Mouse (Mus musculus): ENCODE results near the gene Aftph. TPM values are rescaled to one million over a fixed set of nuclear protein-coding genes. Genes with fewer than 3 reads are reported as not detected.

Gene Aftph
- polyA plus RNA-seq, 1 experiment from 2014 or later = 32.1 TPM

- WGBS = under 1% methylated on average over 40 of the region's 56 CpGs
- H3K9me3 ChIP-seq (ENCODE audit: control insufficient read depth, low read length) = no peaks in the 10 kb centered on the region
- ATAC-seq (ENCODE audit: low FRiP score) (peak; percentile 61; the same call in 1 of the 2 replicates), DNase-seq (ENCODE audit: low spot score, missing footprints) (peak; percentile 93)
- peak overlapping the region; percentile 87 for H3K9ac ChIP-seq (ENCODE audit: low read length)
- peak overlapping the region; percentile 77 for H3K27ac ChIP-seq (ENCODE audit: low read depth, low read length)
- H3K4me2 ChIP-seq = peak overlapping the region; percentile 77
- H3K27me3 ChIP-seq (ENCODE audit: control insufficient read depth, insufficient read depth, low read length) = no peaks in the 10 kb centered on the region
- peaks cover 4% of the 10 kb centered on the region; the same call in 1 of the 2 replicates for H3K4me1 ChIP-seq (ENCODE audit: control insufficient read depth, insufficient read depth, low read length)
- peak overlapping the region; percentile 97 for H3K4me3 ChIP-seq (ENCODE audit: low read depth, low read length)
- H3K36me3 ChIP-seq (ENCODE audit: control insufficient read depth, insufficient read depth, low read length) = no peaks in the 10 kb centered on the region
These were observed 748 bp downstream of the Aftph start for GRCm38 (mm10) chr11:20740481-20741200.

- DNase-seq (ENCODE audit: low spot score, missing footprints) (no peak), ATAC-seq (ENCODE audit: low FRiP score) (no peak)
- Histone ChIP-seq H3K9ac (ENCODE audit: low read length) (no peak overlapping the region), H3K9me3 (ENCODE audit: control insufficient read depth, low read length) (no peaks in the 10 kb centered on the region), H3K36me3 (ENCODE audit: control insufficient read depth, insufficient read depth, low read length) (no peaks in the 10 kb centered on the region), H3K4me2 (no peak overlapping the region), H3K27ac (ENCODE audit: low read depth, low read length) (no peak overlapping the region), H3K4me1 (ENCODE audit: control insufficient read depth, insufficient read depth, low read length) (no peaks in the 10 kb centered on the region), H3K4me3 (ENCODE audit: low read depth, low read length) (no peak overlapping the region), H3K27me3 (ENCODE audit: control insufficient read depth, insufficient read depth, low read length) (no peaks in the 10 kb centered on the region)
- 81% methylated on average over 3 of the region's 3 CpGs for WGBS
These were observed 7.3 kb downstream of the Aftph start for GRCm38 (mm10) chr11:20734066-20734465.

DNA sequence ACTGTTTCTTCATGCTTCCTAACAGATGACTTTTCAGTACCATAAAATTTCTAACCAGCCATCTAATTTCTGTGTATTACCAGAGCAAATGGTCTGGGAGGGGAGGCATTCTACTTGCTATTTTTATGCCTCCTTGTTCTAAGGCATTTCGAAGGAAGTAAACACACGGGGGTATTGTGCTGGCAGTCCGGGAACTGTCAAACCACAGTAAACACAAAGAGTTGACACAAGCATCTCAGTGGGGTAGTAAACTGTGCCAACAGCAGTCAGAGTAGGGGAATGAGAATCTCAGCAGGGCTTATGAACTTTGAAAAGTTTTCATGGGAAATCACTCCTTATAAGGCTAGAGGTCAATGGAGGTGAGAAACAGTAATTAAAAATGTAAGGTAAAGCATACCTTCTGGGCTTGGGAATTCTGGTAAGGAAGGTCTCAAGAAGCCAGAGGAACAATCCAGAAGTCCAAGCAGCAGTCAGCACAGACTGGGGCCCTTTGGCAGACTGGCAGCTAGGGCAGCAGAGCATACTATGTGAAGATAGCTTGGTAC is 7.8 kb downstream of the Aftph start:
- ATAC-seq (ENCODE audit: low FRiP score) = no peak

GRCm38 (mm10) chr11:20729403-20729802 is 12.0 kb downstream of the Aftph start:
- 86% methylated on average over 1 of the region's 1 CpGs for WGBS
- DNase-seq (ENCODE audit: low spot score, missing footprints) (no peak), ATAC-seq (ENCODE audit: low FRiP score) (no peak)
- no peak overlapping the region for H3K27ac ChIP-seq (ENCODE audit: low read depth, low read length)
- H3K4me2 ChIP-seq = no peak overlapping the region
- no peaks in the 10 kb centered on the region for H3K9me3 ChIP-seq (ENCODE audit: control insufficient read depth, low read length)
- no peak overlapping the region for H3K9ac ChIP-seq (ENCODE audit: low read length)
- peaks cover 6% of the 10 kb centered on the region; the same call in 1 of the 2 replicates for H3K36me3 ChIP-seq (ENCODE audit: control insufficient read depth, insufficient read depth, low read length)
- H3K4me3 ChIP-seq (ENCODE audit: low read depth, low read length) = no peak overlapping the region
- H3K27me3 ChIP-seq (ENCODE audit: control insufficient read depth, insufficient read depth, low read length) = no peaks in the 10 kb centered on the region
- no peaks in the 10 kb centered on the region for H3K4me1 ChIP-seq (ENCODE audit: control insufficient read depth, insufficient read depth, low read length)

More for the DNA sequence above, 7.8 kb downstream of the Aftph start:
- H3K4me2 ChIP-seq = no peak overlapping the region
- no peak overlapping the region for H3K4me3 ChIP-seq (ENCODE audit: low read depth, low read length)
- H3K9me3 ChIP-seq (ENCODE audit: control insufficient read depth, low read length) = no peaks in the 10 kb centered on the region
- DNase-seq (ENCODE audit: low spot score, missing footprints) = no peak
- WGBS = 73% methylated on average over 3 of the region's 3 CpGs
- no peaks in the 10 kb centered on the region for H3K4me1 ChIP-seq (ENCODE audit: control insufficient read depth, insufficient read depth, low read length)
- no peak overlapping the region for H3K9ac ChIP-seq (ENCODE audit: low read length)
- no peak overlapping the region for H3K27ac ChIP-seq (ENCODE audit: low read depth, low read length)
- H3K36me3 ChIP-seq (ENCODE audit: control insufficient read depth, insufficient read depth, low read length) = no peaks in the 10 kb centered on the region
- no peaks in the 10 kb centered on the region for H3K27me3 ChIP-seq (ENCODE audit: control insufficient read depth, insufficient read depth, low read length)

DNA sequence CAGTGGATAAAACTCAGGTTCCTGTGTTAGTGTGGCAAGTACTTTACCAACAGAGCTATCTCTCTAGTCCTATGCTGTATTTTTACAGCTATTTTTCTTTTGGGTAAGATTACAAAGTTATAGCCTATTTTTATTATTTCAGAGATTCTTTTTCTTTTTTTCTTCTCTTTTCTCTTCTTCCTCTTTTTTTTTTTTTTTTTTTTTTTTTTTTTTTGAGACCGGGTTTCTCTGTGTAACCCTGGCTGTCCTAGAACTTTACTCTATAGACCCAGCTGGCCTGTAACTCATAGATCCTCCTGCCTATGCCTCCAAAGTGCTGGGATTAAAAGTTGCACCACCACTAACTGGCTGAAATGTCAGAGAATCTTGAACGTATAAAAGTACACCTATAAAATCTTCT is 13.3 kb downstream of the Aftph start:
- Histone ChIP-seq H3K9me3 (ENCODE audit: control insufficient read depth, low read length) (no peaks in the 10 kb centered on the region), H3K9ac (ENCODE audit: low read length) (no peak overlapping the region), H3K27ac (ENCODE audit: low read depth, low read length) (no peak overlapping the region), H3K4me3 (ENCODE audit: low read depth, low read length) (no peak overlapping the region), H3K4me2 (no peak overlapping the region), H3K36me3 (ENCODE audit: control insufficient read depth, insufficient read depth, low read length) (peaks cover 6% of the 10 kb centered on the region; the same call in 1 of the 2 replicates), H3K4me1 (ENCODE audit: control insufficient read depth, insufficient read depth, low read length) (no peaks in the 10 kb centered on the region), H3K27me3 (ENCODE audit: control insufficient read depth, insufficient read depth, low read length) (no peaks in the 10 kb centered on the region)
- 89% methylated on average over 2 of the region's 2 CpGs for WGBS
- no peak for ATAC-seq (ENCODE audit: low FRiP score)
- no peak for DNase-seq (ENCODE audit: low spot score, missing footprints)

DNA sequence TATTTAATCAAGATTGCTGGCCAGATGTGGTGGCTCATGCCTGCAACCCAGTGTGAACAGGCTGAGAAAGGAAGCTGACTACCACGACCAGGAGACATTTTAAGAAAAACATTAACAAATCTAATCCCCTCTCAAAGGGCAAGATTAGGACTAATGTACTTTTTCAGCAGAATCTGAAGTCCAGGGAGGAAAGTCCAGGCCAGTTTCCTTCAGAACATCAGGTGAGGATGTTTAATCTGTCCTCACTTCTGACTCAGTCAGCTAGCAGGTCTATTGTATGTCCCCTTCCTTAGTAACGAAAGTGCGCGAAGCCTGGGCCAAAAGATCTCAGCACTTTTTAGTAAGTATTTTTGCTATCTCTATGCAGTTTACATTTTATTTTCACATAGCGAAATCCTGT is 17.8 kb downstream of the Aftph start:
- no peak overlapping the region for H3K9ac ChIP-seq (ENCODE audit: low read length)
- no peak for DNase-seq (ENCODE audit: low spot score, missing footprints)
- H3K36me3 ChIP-seq (ENCODE audit: control insufficient read depth, insufficient read depth, low read length) = peaks cover 6% of the 10 kb centered on the region; the same call in 1 of the 2 replicates
- H3K9me3 ChIP-seq (ENCODE audit: control insufficient read depth, low read length) = no peaks in the 10 kb centered on the region
- no peak for ATAC-seq (ENCODE audit: low FRiP score)
- H3K4me3 ChIP-seq (ENCODE audit: low read depth, low read length) = no peak overlapping the region
- no peaks in the 10 kb centered on the region for H3K4me1 ChIP-seq (ENCODE audit: control insufficient read depth, insufficient read depth, low read length)
- H3K27ac ChIP-seq (ENCODE audit: low read depth, low read length) = no peak overlapping the region
- WGBS = 90% methylated on average over 5 of the region's 5 CpGs
- no peak overlapping the region for H3K4me2 ChIP-seq
- H3K27me3 ChIP-seq (ENCODE audit: control insufficient read depth, insufficient read depth, low read length) = no peaks in the 10 kb centered on the region

GRCm38 (mm10) chr11:20712068-20712671 is 29.2 kb downstream of the Aftph start:
- Histone ChIP-seq H3K9ac (ENCODE audit: low read length) (no peak overlapping the region), H3K27me3 (ENCODE audit: control insufficient read depth, insufficient read depth, low read length) (no peaks in the 10 kb centered on the region), H3K4me2 (no peak overlapping the region), H3K9me3 (ENCODE audit: control insufficient read depth, low read length) (no peaks in the 10 kb centered on the region), H3K27ac (ENCODE audit: low read depth, low read length) (no peak overlapping the region), H3K4me1 (ENCODE audit: control insufficient read depth, insufficient read depth, low read length) (no peaks in the 10 kb centered on the region), H3K36me3 (ENCODE audit: control insufficient read depth, insufficient read depth, low read length) (no peaks in the 10 kb centered on the region), H3K4me3 (ENCODE audit: low read depth, low read length) (no peak overlapping the region)
- WGBS = 82% methylated on average over 9 of the region's 9 CpGs
- DNase-seq (ENCODE audit: low spot score, missing footprints) = no peak
- ATAC-seq (ENCODE audit: low FRiP score) = no peak

DNA sequence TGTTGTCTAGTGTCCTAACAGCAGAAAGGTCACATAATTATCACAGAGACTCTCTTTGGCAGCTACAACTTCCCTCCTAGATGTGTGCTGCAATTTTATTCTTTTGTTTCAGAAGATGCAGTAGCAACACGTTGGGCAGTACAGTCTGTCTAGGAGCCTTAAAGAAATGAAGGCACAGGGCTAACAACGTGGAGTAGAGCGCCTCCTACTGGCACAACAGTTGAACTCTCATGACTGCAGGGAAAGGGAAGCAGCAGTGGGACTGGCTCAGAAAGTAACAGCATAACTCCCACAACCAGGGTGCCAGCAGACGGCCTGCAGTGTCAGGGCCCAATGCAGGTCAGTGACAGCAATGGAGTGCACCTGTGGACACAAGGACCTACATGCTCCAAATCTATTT is 50.4 kb downstream of the Aftph start:
- ATAC-seq (ENCODE audit: low FRiP score) = peak; percentile 86

GRCm38 (mm10) chr11:20681679-20682078 is 59.7 kb downstream of the Aftph start:
- Histone ChIP-seq H3K4me1 (ENCODE audit: control insufficient read depth, insufficient read depth, low read length) (no peaks in the 10 kb centered on the region), H3K27ac (ENCODE audit: low read depth, low read length) (no peak overlapping the region), H3K4me3 (ENCODE audit: low read depth, low read length) (no peak overlapping the region), H3K9me3 (ENCODE audit: control insufficient read depth, low read length) (no peaks in the 10 kb centered on the region), H3K27me3 (ENCODE audit: control insufficient read depth, insufficient read depth, low read length) (no peaks in the 10 kb centered on the region), H3K4me2 (no peak overlapping the region), H3K9ac (ENCODE audit: low read length) (no peak overlapping the region), H3K36me3 (ENCODE audit: control insufficient read depth, insufficient read depth, low read length) (no peaks in the 10 kb centered on the region; the same call in 1 of the 2 replicates)
- ATAC-seq (ENCODE audit: low FRiP score) (no peak), DNase-seq (ENCODE audit: low spot score, missing footprints) (peak; percentile 17)
- WGBS = 94% methylated on average over 5 of the region's 5 CpGs

More for the DNA sequence above, 50.4 kb downstream of the Aftph start:
- H3K36me3 ChIP-seq (ENCODE audit: control insufficient read depth, insufficient read depth, low read length) = no peaks in the 10 kb centered on the region; the same call in 1 of the 2 replicates
- H3K4me2 ChIP-seq = no peak overlapping the region
- H3K27ac ChIP-seq (ENCODE audit: low read depth, low read length) = no peak overlapping the region
- no peaks in the 10 kb centered on the region for H3K4me1 ChIP-seq (ENCODE audit: control insufficient read depth, insufficient read depth, low read length)
- H3K27me3 ChIP-seq (ENCODE audit: control insufficient read depth, insufficient read depth, low read length) = no peaks in the 10 kb centered on the region
- H3K9me3 ChIP-seq (ENCODE audit: control insufficient read depth, low read length) = no peaks in the 10 kb centered on the region
- DNase-seq (ENCODE audit: low spot score, missing footprints) = peak; percentile 95
- WGBS = 5% methylated on average over 4 of the region's 4 CpGs
- H3K4me3 ChIP-seq (ENCODE audit: low read depth, low read length) = no peak overlapping the region
- H3K9ac ChIP-seq (ENCODE audit: low read length) = no peak overlapping the region

All from midbrain, embryonic 11.5 days (tissue).